Mouse (Mus musculus) midbrain, embryonic 12.5 days (tissue): ENCODE results near the gene Dusp2. TPM values are rescaled to one million over a fixed set of nuclear protein-coding genes. Genes with fewer than 3 reads are reported as not detected.

Experiments used
- ATAC-seq: fragments of 200-750 bp; cut with Nextera tagmentation; 2 replicates; pipeline ENCODE4 v1.8.0; 2017; ENCODE audit warnings: low read depth, moderate TSS enrichment, moderate library complexity; ENCODE audit not compliant: low FRiP score
- H3K27ac ChIP-seq: fragments of 300-500 bp; sonication (generic); replicated peaks from 2 replicates; pipeline ENCODE4 v1.5.1; 2016; ENCODE audit warnings: mild to moderate bottlenecking
- H3K27me3 ChIP-seq: fragments of 300-500 bp; sonication (generic); 2 replicates; pipeline ENCODE4 v1.6.1; 2016; ENCODE audit warnings: mild to moderate bottlenecking
- H3K36me3 ChIP-seq: fragments of 300-500 bp; sonication (generic); 2 replicates; pipeline ENCODE4 v1.6.1; 2016
- H3K4me1 ChIP-seq: fragments of 300-500 bp; sonication (generic); 2 replicates; pipeline ENCODE4 v1.6.1; 2016
- H3K4me2 ChIP-seq: fragments of 300-500 bp; sonication (generic); replicated peaks from 2 replicates; pipeline ENCODE4 v1.6.1; 2016; ENCODE audit warnings: mild to moderate bottlenecking, moderate library complexity
- H3K4me3 ChIP-seq: fragments of 300-500 bp; sonication (generic); 2 replicates; pipeline ENCODE4 v1.5.1; 2016; ENCODE audit warnings: mild to moderate bottlenecking
- H3K9ac ChIP-seq: fragments of 300-500 bp; sonication (generic); replicated peaks from 2 replicates; pipeline ENCODE4 v1.6.1; 2016; ENCODE audit warnings: mild to moderate bottlenecking, moderate library complexity
- H3K9me3 ChIP-seq: fragments of 300-500 bp; sonication (generic); 2 replicates; pipeline ENCODE4 v1.6.1; 2016; ENCODE audit warnings: mild to moderate bottlenecking
- WGBS: fragments of 180-500 bp; shearing (Covaris S2); methylation state at CpG from one replicate; pipeline ENCODE4 v1.1.7; 2016; 5-methylcytosine and 5-hydroxymethylcytosine counted together
- polyA plus RNA-seq: library from polyadenylated mRNA; unstranded; fragments of >200 nt; fragmentation: Nextera tagmentation; extraction: Ambion mirVana; gene quantifications from 2 replicates; pipeline ENCODE4 v1.2.1, GENCODE M21; 2016

The Dusp2 gene
- polyA plus RNA-seq, 1 experiment from 2014 or later, result 7.1 TPM

- no peak overlapping the region for H3K27ac ChIP-seq
- no peak for ATAC-seq
- no peaks in the 10 kb centered on the region for H3K9me3 ChIP-seq
- no peaks in the 10 kb centered on the region for H3K36me3 ChIP-seq
- H3K9ac ChIP-seq, result no peak overlapping the region
- no peak overlapping the region for H3K4me2 ChIP-seq
- H3K4me1 ChIP-seq, result no peaks in the 10 kb centered on the region
- H3K4me3 ChIP-seq, result no peak overlapping the region
- WGBS, result 92% methylated on average over 7 of the region's 7 CpGs
- no peaks in the 10 kb centered on the region for H3K27me3 ChIP-seq
Measured at GRCm38 (mm10) chr2:127310685-127311084, 25.3 kb upstream of the Dusp2 start.

- WGBS, result 87% methylated on average over 1 of the region's 1 CpGs
Measured at GRCm38 (mm10) chr2:127311193-127311592, 24.8 kb upstream of the Dusp2 start.

GRCm38 (mm10) chr2:127312801-127313200 is 23.2 kb upstream of the Dusp2 start:
- no peaks in the 10 kb centered on the region for H3K27me3 ChIP-seq
- no peaks in the 10 kb centered on the region for H3K4me1 ChIP-seq
- no peak overlapping the region for H3K4me2 ChIP-seq
- no peak overlapping the region for H3K4me3 ChIP-seq
- no peak overlapping the region for H3K9ac ChIP-seq
- H3K9me3 ChIP-seq, result no peaks in the 10 kb centered on the region
- WGBS, result 94% methylated on average over 4 of the region's 4 CpGs
- H3K36me3 ChIP-seq, result no peaks in the 10 kb centered on the region
- no peak for ATAC-seq
- no peak overlapping the region for H3K27ac ChIP-seq

More at GRCm38 (mm10) chr2:127311193-127311592, 24.8 kb upstream of the Dusp2 start:
- Histone ChIP-seq H3K4me2 (no peak overlapping the region), H3K27ac (no peak overlapping the region), H3K9ac (no peak overlapping the region), H3K4me1 (no peaks in the 10 kb centered on the region), H3K36me3 (no peaks in the 10 kb centered on the region), H3K4me3 (no peak overlapping the region), H3K9me3 (no peaks in the 10 kb centered on the region), H3K27me3 (no peaks in the 10 kb centered on the region)
- no peak for ATAC-seq

GRCm38 (mm10) chr2:127313878-127314277 is 22.1 kb upstream of the Dusp2 start:
- Histone ChIP-seq H3K27ac (no peak overlapping the region), H3K9ac (no peak overlapping the region)
- 57% methylated on average over 4 of the region's 4 CpGs for WGBS

GRCm38 (mm10) chr2:127314467-127315154 is 21.3 kb upstream of the Dusp2 start:
- no peaks in the 10 kb centered on the region for H3K4me1 ChIP-seq
- no peak overlapping the region for H3K4me3 ChIP-seq
- H3K36me3 ChIP-seq, result no peaks in the 10 kb centered on the region
- H3K27ac ChIP-seq, result no peak overlapping the region
- H3K4me2 ChIP-seq, result no peak overlapping the region
- no peak for ATAC-seq
- H3K27me3 ChIP-seq, result no peaks in the 10 kb centered on the region
- 78% methylated on average over 6 of the region's 6 CpGs for WGBS
- no peak overlapping the region for H3K9ac ChIP-seq
- H3K9me3 ChIP-seq, result no peaks in the 10 kb centered on the region

More at GRCm38 (mm10) chr2:127313878-127314277, 22.1 kb upstream of the Dusp2 start:
- Histone ChIP-seq H3K4me2 (no peak overlapping the region), H3K4me3 (no peak overlapping the region), H3K27me3 (no peaks in the 10 kb centered on the region), H3K36me3 (no peaks in the 10 kb centered on the region), H3K4me1 (no peaks in the 10 kb centered on the region), H3K9me3 (no peaks in the 10 kb centered on the region)
- ATAC-seq, result no peak

GRCm38 (mm10) chr2:127315155-127315470 is 20.8 kb upstream of the Dusp2 start:
- no peak for ATAC-seq
- Histone ChIP-seq H3K4me3 (no peak overlapping the region), H3K4me1 (no peaks in the 10 kb centered on the region), H3K27me3 (no peaks in the 10 kb centered on the region), H3K36me3 (no peaks in the 10 kb centered on the region), H3K4me2 (no peak overlapping the region), H3K27ac (no peak overlapping the region), H3K9ac (no peak overlapping the region), H3K9me3 (no peaks in the 10 kb centered on the region)
- WGBS, result 93% methylated on average over 1 of the region's 1 CpGs

- ATAC-seq, result no peak
- WGBS, result 81% methylated on average over 5 of the region's 5 CpGs
Measured at GRCm38 (mm10) chr2:127316431-127316830, 19.5 kb upstream of the Dusp2 start.

GRCm38 (mm10) chr2:127318136-127318535 is 17.8 kb upstream of the Dusp2 start:
- Histone ChIP-seq H3K4me1 (no peaks in the 10 kb centered on the region), H3K27ac (no peak overlapping the region), H3K36me3 (no peaks in the 10 kb centered on the region), H3K27me3 (no peaks in the 10 kb centered on the region), H3K9me3 (no peaks in the 10 kb centered on the region), H3K9ac (no peak overlapping the region), H3K4me2 (no peak overlapping the region), H3K4me3 (no peak overlapping the region)
- 90% methylated on average over 4 of the region's 4 CpGs for WGBS
- no peak for ATAC-seq

More at GRCm38 (mm10) chr2:127316431-127316830, 19.5 kb upstream of the Dusp2 start:
- Histone ChIP-seq H3K4me2 (no peak overlapping the region), H3K9me3 (no peaks in the 10 kb centered on the region), H3K4me3 (no peak overlapping the region), H3K4me1 (no peaks in the 10 kb centered on the region), H3K36me3 (no peaks in the 10 kb centered on the region), H3K27me3 (no peaks in the 10 kb centered on the region), H3K27ac (no peak overlapping the region), H3K9ac (no peak overlapping the region)

GRCm38 (mm10) chr2:127319071-127319470 is 16.9 kb upstream of the Dusp2 start:
- no peak for ATAC-seq
- no peaks in the 10 kb centered on the region for H3K27me3 ChIP-seq
- no peak overlapping the region for H3K4me2 ChIP-seq
- H3K27ac ChIP-seq, result no peak overlapping the region
- no peak overlapping the region for H3K4me3 ChIP-seq
- 79% methylated on average over 4 of the region's 4 CpGs for WGBS
- no peaks in the 10 kb centered on the region for H3K36me3 ChIP-seq
- H3K4me1 ChIP-seq, result no peaks in the 10 kb centered on the region
- no peak overlapping the region for H3K9ac ChIP-seq
- no peaks in the 10 kb centered on the region for H3K9me3 ChIP-seq

- 86% methylated on average over 6 of the region's 6 CpGs for WGBS
- H3K27me3 ChIP-seq, result no peaks in the 10 kb centered on the region
- no peak overlapping the region for H3K4me2 ChIP-seq
Measured at GRCm38 (mm10) chr2:127322671-127323285, 13.2 kb upstream of the Dusp2 start.

GRCm38 (mm10) chr2:127323667-127324066 is 12.3 kb upstream of the Dusp2 start:
- ATAC-seq, result no peak
- WGBS, result 91% methylated on average over 1 of the region's 1 CpGs

More at GRCm38 (mm10) chr2:127322671-127323285, 13.2 kb upstream of the Dusp2 start:
- ATAC-seq, result no peak
- H3K27ac ChIP-seq, result no peak overlapping the region
- no peak overlapping the region for H3K4me3 ChIP-seq
- no peaks in the 10 kb centered on the region for H3K4me1 ChIP-seq
- no peak overlapping the region for H3K9ac ChIP-seq
- no peaks in the 10 kb centered on the region for H3K9me3 ChIP-seq
- no peaks in the 10 kb centered on the region for H3K36me3 ChIP-seq

GRCm38 (mm10) chr2:127324456-127324855 is 11.5 kb upstream of the Dusp2 start:
- Histone ChIP-seq H3K4me1 (no peaks in the 10 kb centered on the region), H3K9me3 (no peaks in the 10 kb centered on the region), H3K9ac (no peak overlapping the region), H3K27me3 (no peaks in the 10 kb centered on the region), H3K36me3 (no peaks in the 10 kb centered on the region), H3K27ac (no peak overlapping the region), H3K4me3 (no peak overlapping the region), H3K4me2 (no peak overlapping the region)
- 85% methylated on average over 7 of the region's 7 CpGs for whole genome bisulfite sequencing
- no peak for ATAC-seq

More at GRCm38 (mm10) chr2:127323667-127324066, 12.3 kb upstream of the Dusp2 start:
- Histone ChIP-seq H3K4me1 (no peaks in the 10 kb centered on the region), H3K9ac (no peak overlapping the region), H3K27me3 (no peaks in the 10 kb centered on the region), H3K4me3 (no peak overlapping the region), H3K27ac (no peak overlapping the region), H3K36me3 (no peaks in the 10 kb centered on the region), H3K9me3 (no peaks in the 10 kb centered on the region), H3K4me2 (no peak overlapping the region)
